In the genomic region with DNA sequence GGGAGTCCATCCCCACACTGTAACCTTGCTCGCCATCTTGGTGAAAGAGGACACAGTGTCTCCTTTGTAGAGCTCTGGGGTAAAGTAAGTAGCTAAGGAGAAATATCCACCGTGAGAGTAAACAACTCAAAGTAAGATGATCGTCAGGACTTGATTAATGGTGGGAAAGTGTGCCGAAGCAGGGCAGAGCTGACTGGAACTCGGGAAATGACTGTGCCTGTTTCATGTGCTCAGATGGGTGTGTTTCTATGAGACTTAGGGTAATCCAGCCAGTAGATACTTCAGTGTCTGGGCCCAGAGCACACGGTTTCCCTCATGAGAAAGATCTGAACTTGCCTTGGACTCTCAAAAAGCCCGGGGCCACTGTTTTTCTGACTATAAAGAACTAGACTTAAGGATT, we compare ENCODE assay signal across 27 mouse cellular contexts.
"Had no signal": no experiment of that assay in that cellular context is flagged by ENCODE, and none has a peak within 500 bp of the region (broad histone marks: within the 10 kb centered on the region; RNA-seq: fewer than 3 reads in every experiment).

No protein-coding gene starts in this region.

- H3K27ac ChIP-seq: gastrocnemius, adult 2 months; heart, adult 2 months; heart, embryonic 13.5 days; heart, embryonic 15.5 days; hindbrain, embryonic 14.5 days; kidney, embryonic 15.5 days; kidney, postnatal 0 days; limb, embryonic 13.5 days; limb, embryonic 15.5 days; liver, embryonic 12.5 days; liver, embryonic 14.5 days had no signal

- H3K36me3 ChIP-seq: heart, embryonic 13.5 days; heart, embryonic 15.5 days; kidney, embryonic 15.5 days; limb, embryonic 13.5 days; limb, embryonic 15.5 days; liver, embryonic 12.5 days had no signal

- H3K4me2 ChIP-seq: heart, embryonic 11.5 days; heart, embryonic 13.5 days; heart, embryonic 15.5 days; hindbrain, embryonic 14.5 days; kidney, embryonic 15.5 days; limb, embryonic 13.5 days; limb, embryonic 15.5 days; liver, embryonic 12.5 days had no signal

- H3K9me3 ChIP-seq: heart, embryonic 13.5 days; heart, embryonic 15.5 days; kidney, embryonic 15.5 days; limb, embryonic 13.5 days; limb, embryonic 15.5 days; liver, embryonic 12.5 days had no signal

- H3K4me3 ChIP-seq: gastrocnemius, adult 2 months; heart, adult 2 months; heart, embryonic 13.5 days; heart, embryonic 15.5 days; kidney, embryonic 15.5 days; limb, embryonic 13.5 days; limb, embryonic 15.5 days; liver, embryonic 12.5 days had no signal

- ATAC-seq: hindbrain, embryonic 16.5 days; intestine, embryonic 16.5 days; liver, embryonic 12.5 days had no signal

- DNase-seq: gastrocnemius, adult 2 months; gastrocnemius, postnatal 10 days; gastrocnemius, postnatal 25 days; heart, adult 11 months; heart, adult 2 months; heart, postnatal 14 days; heart, postnatal 36 days; kidney, adult 11 months; kidney, adult 2 months; kidney, adult 9 months; kidney, postnatal 14 days; kidney, postnatal 36 days; layer of hippocampus, adult 9-11 months; layer of hippocampus, postnatal 36 days; left cerebral cortex, postnatal 4 days had no signal

- H3K9ac ChIP-seq: heart, embryonic 13.5 days; heart, embryonic 15.5 days; hindbrain, embryonic 14.5 days; kidney, embryonic 15.5 days; limb, embryonic 13.5 days; limb, embryonic 15.5 days; liver, embryonic 12.5 days; liver, embryonic 14.5 days had no signal
